Mouse (Mus musculus): ENCODE data around the gene Lrriq3. TPM values are rescaled to one million over a fixed set of nuclear protein-coding genes. Genes with fewer than 3 reads are reported as not detected.

The Lrriq3 gene
- 2.8 and 3.3 TPM in 2 replicates for total RNA-seq (2014; rRNA removed)
- polyA plus RNA-seq (2012; rRNA removed), result 0.37 and 0.41 TPM in 2 replicates

- Histone ChIP-seq H3K27me3 (ENCODE audit: control insufficient read depth, insufficient read depth, low read length) (no peaks in the 10 kb centered on the region), H3K4me3 (ENCODE audit: insufficient read depth, low read depth, low read length) (peak within 1 kb of the TSS; percentile 92), H3K79me2 (ENCODE audit: control insufficient read depth, insufficient read depth, low read length) (no peaks in the 10 kb centered on the region), H3K36me3 (ENCODE audit: control insufficient read depth, insufficient read depth, low read length) (peaks cover 17% of the 10 kb centered on the region), H3K27ac (replicated peaks; ENCODE audit: insufficient read depth, low read depth, low read length) (peak within 1 kb of the TSS; percentile 72), H3K9ac (ENCODE audit: low read depth, low read length) (peak within 1 kb of the TSS; percentile 84), H3K4me1 (ENCODE audit: control insufficient read depth, insufficient read depth, low read length) (peaks cover 9% of the 10 kb centered on the region)
- DNase-seq (ENCODE audit: extremely low read depth, low read depth, low spot score), result peak; percentile 84
- TF ChIP-seq POLR2A (IDR thresholded peaks at IDR 0.05; ENCODE audit: extremely low read depth, insufficient read depth, low read length) (peak; percentile 54; the same call in 1 of the 2 replicates), CTCF (IDR thresholded peaks at IDR 0.05; ENCODE audit: low read depth, low read length) (0 out of 2 replicates have a peak, but pooled peaks have one; percentile 0)
- WGBS, result 1% methylated on average over 46 of the region's 47 CpGs
These were observed at the start of gene Lrriq3, which contains the start of gene Fpgt for GRCm38 (mm10) chr3:155093116-155093956. Gene Lrriq3, plus strand, starts transcription at chr3:155093434. Gene Fpgt, minus strand, starts transcription at chr3:155093403.

- no peaks in the 10 kb centered on the region for H3K4me1 ChIP-seq (ENCODE audit: control insufficient read depth, insufficient read depth, low read length)
- TF ChIP-seq CTCF (IDR thresholded peaks at IDR 0.05; ENCODE audit: low read depth, low read length) (no peak), POLR2A (IDR thresholded peaks at IDR 0.05; ENCODE audit: extremely low read depth, insufficient read depth, low read length) (no peak)
- H3K27ac ChIP-seq (replicated peaks; ENCODE audit: insufficient read depth, low read depth, low read length), result no peak overlapping the region
- no peaks in the 10 kb centered on the region for H3K36me3 ChIP-seq (ENCODE audit: control insufficient read depth, insufficient read depth, low read length)
- no peak overlapping the region for H3K9ac ChIP-seq (ENCODE audit: low read depth, low read length)
- H3K79me2 ChIP-seq (ENCODE audit: control insufficient read depth, insufficient read depth, low read length), result no peaks in the 10 kb centered on the region
- H3K27me3 ChIP-seq (ENCODE audit: control insufficient read depth, insufficient read depth, low read length), result no peaks in the 10 kb centered on the region
- H3K4me3 ChIP-seq (ENCODE audit: insufficient read depth, low read depth, low read length), result no peak overlapping the region
- DNase-seq (ENCODE audit: extremely low read depth, low read depth, low spot score), result no peak
These were observed 41.2 kb upstream of the Lrriq3 start for GRCm38 (mm10) chr3:155052021-155052420.

DNA sequence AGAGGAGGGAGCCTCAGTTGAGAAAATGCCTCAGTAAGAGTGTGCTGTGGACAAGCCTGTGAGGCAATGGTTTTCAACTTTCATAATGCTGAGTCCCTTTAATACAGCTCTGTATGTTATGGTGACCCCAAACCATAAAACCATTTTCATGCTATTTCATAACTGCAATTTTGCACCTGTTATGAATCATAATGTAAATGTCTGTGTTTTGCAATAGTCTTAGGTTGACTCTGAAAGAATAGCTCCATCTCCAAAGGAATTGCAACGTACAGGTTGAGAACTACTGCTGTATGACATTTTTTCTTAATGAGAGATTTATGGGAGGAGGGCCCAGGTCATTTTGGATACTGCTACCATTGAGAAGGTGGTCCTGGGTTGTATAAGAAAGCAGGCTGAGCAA lies 40.0 kb upstream of the Lrriq3 start:
- Histone ChIP-seq H3K79me2 (ENCODE audit: control insufficient read depth, insufficient read depth, low read length) (no peaks in the 10 kb centered on the region), H3K27ac (replicated peaks; ENCODE audit: insufficient read depth, low read depth, low read length) (no peak overlapping the region), H3K36me3 (ENCODE audit: control insufficient read depth, insufficient read depth, low read length) (no peaks in the 10 kb centered on the region), H3K27me3 (ENCODE audit: control insufficient read depth, insufficient read depth, low read length) (no peaks in the 10 kb centered on the region), H3K4me1 (ENCODE audit: control insufficient read depth, insufficient read depth, low read length) (no peaks in the 10 kb centered on the region), H3K9ac (ENCODE audit: low read depth, low read length) (no peak overlapping the region), H3K4me3 (ENCODE audit: insufficient read depth, low read depth, low read length) (no peak overlapping the region)
- WGBS, result 35% methylated on average over 1 of the region's 1 CpGs
- no peak for TF ChIP-seq CTCF (IDR thresholded peaks at IDR 0.05; ENCODE audit: low read depth, low read length)
- no peak for TF ChIP-seq POLR2A (IDR thresholded peaks at IDR 0.05; ENCODE audit: extremely low read depth, insufficient read depth, low read length)
- DNase-seq (ENCODE audit: extremely low read depth, low read depth, low spot score), result no peak

GRCm38 (mm10) chr3:155055231-155055916 lies 37.9 kb upstream of the Lrriq3 start, which contains the start of gene Tnni3k:
Gene Tnni3k, minus strand, starts transcription at chr3:155055407.
- 55% methylated on average over 6 of the region's 6 CpGs for WGBS
- H3K79me2 ChIP-seq (ENCODE audit: control insufficient read depth, insufficient read depth, low read length), result no peaks in the 10 kb centered on the region
- H3K36me3 ChIP-seq (ENCODE audit: control insufficient read depth, insufficient read depth, low read length), result no peaks in the 10 kb centered on the region
- no peak within 1 kb of the TSS for H3K27ac ChIP-seq (replicated peaks; ENCODE audit: insufficient read depth, low read depth, low read length)
- no peak within 1 kb of the TSS for H3K4me3 ChIP-seq (ENCODE audit: insufficient read depth, low read depth, low read length)
- H3K9ac ChIP-seq (ENCODE audit: low read depth, low read length), result no peak within 1 kb of the TSS
- H3K27me3 ChIP-seq (ENCODE audit: control insufficient read depth, insufficient read depth, low read length), result no peaks in the 10 kb centered on the region
- TF ChIP-seq CTCF (IDR thresholded peaks at IDR 0.05; ENCODE audit: low read depth, low read length), result no peak
- TF ChIP-seq POLR2A (IDR thresholded peaks at IDR 0.05; ENCODE audit: extremely low read depth, insufficient read depth, low read length), result no peak
- no peak for DNase-seq (ENCODE audit: extremely low read depth, low read depth, low spot score)
- no peaks in the 10 kb centered on the region for H3K4me1 ChIP-seq (ENCODE audit: control insufficient read depth, insufficient read depth, low read length)

GRCm38 (mm10) chr3:155056606-155057005 lies 36.6 kb upstream of the Lrriq3 start:
- Histone ChIP-seq H3K79me2 (ENCODE audit: control insufficient read depth, insufficient read depth, low read length) (no peaks in the 10 kb centered on the region), H3K27ac (replicated peaks; ENCODE audit: insufficient read depth, low read depth, low read length) (no peak overlapping the region), H3K9ac (ENCODE audit: low read depth, low read length) (no peak overlapping the region), H3K4me3 (ENCODE audit: insufficient read depth, low read depth, low read length) (no peak overlapping the region), H3K4me1 (ENCODE audit: control insufficient read depth, insufficient read depth, low read length) (no peaks in the 10 kb centered on the region), H3K27me3 (ENCODE audit: control insufficient read depth, insufficient read depth, low read length) (no peaks in the 10 kb centered on the region), H3K36me3 (ENCODE audit: control insufficient read depth, insufficient read depth, low read length) (no peaks in the 10 kb centered on the region)
- DNase-seq (ENCODE audit: extremely low read depth, low read depth, low spot score), result no peak
- no peak for TF ChIP-seq POLR2A (IDR thresholded peaks at IDR 0.05; ENCODE audit: extremely low read depth, insufficient read depth, low read length)
- no peak for TF ChIP-seq CTCF (IDR thresholded peaks at IDR 0.05; ENCODE audit: low read depth, low read length)

Data from liver, adult 2 months (tissue).